Mouse (Mus musculus): ENCODE measurements around the gene Skil. TPM values are rescaled to one million over a fixed set of nuclear protein-coding genes. Genes with fewer than 3 reads are reported as not detected.

Gene Skil
- 23.3 and 23.9 TPM in 2 replicates for polyA plus RNA-seq (2015; fragmentation: Nextera tagmentation; extraction: Ambion mirVana)

DNA sequence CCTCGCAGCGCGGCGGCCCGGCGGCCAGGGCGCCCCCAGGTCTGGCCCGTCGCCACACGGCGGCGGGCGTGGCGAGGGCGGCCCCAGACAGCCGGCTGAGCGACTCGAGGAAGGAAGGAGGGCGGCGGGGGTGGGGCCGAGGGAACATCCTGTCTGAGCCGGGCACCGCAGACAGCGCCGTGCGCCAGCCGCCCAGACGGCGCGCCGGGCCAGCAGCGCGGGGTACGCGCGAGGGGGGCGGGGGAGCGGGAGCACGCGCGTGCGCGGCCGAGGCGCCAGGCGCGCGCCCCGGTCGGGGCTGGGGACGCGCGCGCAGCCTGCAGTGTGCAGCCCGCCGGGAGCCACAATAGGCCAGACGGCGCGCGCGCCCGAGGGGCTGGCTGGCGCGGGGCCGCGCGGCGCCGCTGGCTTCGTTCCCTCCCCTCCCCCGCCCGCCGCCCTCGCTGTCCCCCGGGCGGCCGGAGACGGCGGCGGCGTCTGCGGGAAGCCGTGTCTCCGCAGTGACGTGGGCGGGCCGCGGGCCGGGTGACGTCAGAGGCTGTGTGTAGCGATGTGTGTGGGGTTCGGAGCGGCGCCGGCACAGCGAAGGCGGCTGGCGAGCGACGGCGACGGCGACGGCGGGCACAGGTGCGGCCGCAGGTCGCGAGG, at the start of gene Skil:
Gene Skil, plus strand, starts transcription at position 528 of the 648 bp plus-strand sequence.
- no peaks in the 10 kb centered on the region for H3K27me3 ChIP-seq
- peak; percentile 96 for ATAC-seq (ENCODE audit: low FRiP score, low read depth)
- no peaks in the 10 kb centered on the region for H3K36me3 ChIP-seq
- peak within 1 kb of the TSS; percentile 92 for H3K4me3 ChIP-seq
- under 1% methylated on average over 49 of the region's 109 CpGs for WGBS
- peaks cover 36% of the 10 kb centered on the region for H3K4me1 ChIP-seq (replicated peaks)
- no peaks in the 10 kb centered on the region for H3K9me3 ChIP-seq
- H3K27ac ChIP-seq (replicated peaks) = peak within 1 kb of the TSS; percentile 100
- peak within 1 kb of the TSS; percentile 82 for H3K9ac ChIP-seq
- peak within 1 kb of the TSS; percentile 91 for H3K4me2 ChIP-seq

GRCm38 (mm10) chr3:31047263-31047662, 47.6 kb upstream of the Skil start:
- no peaks in the 10 kb centered on the region for H3K4me1 ChIP-seq (replicated peaks)
- no peak overlapping the region for H3K4me3 ChIP-seq
- H3K27ac ChIP-seq (replicated peaks) = no peak overlapping the region
- no peak overlapping the region for H3K9ac ChIP-seq
- no peak for ATAC-seq (ENCODE audit: low FRiP score, low read depth)
- no peaks in the 10 kb centered on the region for H3K27me3 ChIP-seq
- H3K36me3 ChIP-seq = peaks cover 21% of the 10 kb centered on the region; the same call in 1 of the 2 replicates
- H3K9me3 ChIP-seq = no peaks in the 10 kb centered on the region
- 67% methylated on average over 3 of the region's 3 CpGs for WGBS
- no peak overlapping the region for H3K4me2 ChIP-seq

DNA sequence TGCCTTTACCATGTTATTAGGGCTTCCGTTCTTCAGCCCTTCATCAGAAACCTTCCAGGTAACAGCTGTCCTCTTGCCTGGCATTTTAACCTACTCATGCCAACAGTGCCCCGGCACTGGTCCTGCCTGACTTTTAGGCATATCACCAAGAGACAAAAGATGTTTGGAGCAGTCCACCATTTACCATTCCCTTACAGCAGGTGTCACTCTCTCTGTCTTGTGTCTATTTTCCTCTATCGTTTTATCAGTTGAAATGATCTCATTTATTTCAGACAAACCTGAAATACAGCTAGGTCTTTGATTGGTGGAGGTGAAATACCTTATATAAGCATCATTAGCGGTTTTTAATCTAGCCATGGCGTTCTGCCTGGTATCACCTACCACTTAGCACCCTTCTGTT, 45.8 kb upstream of the Skil start:
- WGBS = 92% methylated on average over 5 of the region's 5 CpGs
- H3K4me3 ChIP-seq = no peak overlapping the region
- H3K27me3 ChIP-seq = no peaks in the 10 kb centered on the region
- no peaks in the 10 kb centered on the region for H3K4me1 ChIP-seq (replicated peaks)
- H3K9ac ChIP-seq = no peak overlapping the region
- H3K4me2 ChIP-seq = no peak overlapping the region
- no peak overlapping the region for H3K27ac ChIP-seq (replicated peaks)
- H3K9me3 ChIP-seq = no peaks in the 10 kb centered on the region
- peaks cover 21% of the 10 kb centered on the region; the same call in 1 of the 2 replicates for H3K36me3 ChIP-seq
- no peak for ATAC-seq (ENCODE audit: low FRiP score, low read depth)

GRCm38 (mm10) chr3:31050375-31050774, 44.5 kb upstream of the Skil start:
- ATAC-seq (ENCODE audit: low FRiP score, low read depth) = peak; percentile 38; the same call in 1 of the 2 replicates
- Histone ChIP-seq H3K27ac (replicated peaks) (no peak overlapping the region), H3K4me2 (no peak overlapping the region)

DNA sequence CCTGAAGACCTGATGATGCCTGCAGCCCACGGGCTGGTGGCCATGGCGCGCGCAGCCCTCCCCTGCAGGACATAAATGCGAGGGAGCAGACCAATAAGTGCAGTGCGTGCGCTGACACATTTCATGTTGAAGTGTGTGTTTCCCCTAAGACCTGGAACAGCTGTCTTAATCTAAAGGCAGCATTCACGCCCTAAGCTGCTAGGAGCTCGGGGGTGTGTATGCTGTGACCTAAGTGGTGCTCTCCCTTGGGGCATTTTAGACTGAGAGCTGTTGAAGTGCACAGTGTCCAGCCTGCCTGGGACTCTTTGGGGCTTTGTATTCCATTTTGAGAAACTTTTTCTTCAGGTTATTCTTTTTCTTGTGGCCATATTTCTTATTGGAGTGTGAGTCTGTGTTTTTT, 43.1 kb upstream of the Skil start:
- Histone ChIP-seq H3K36me3 (peaks cover 18% of the 10 kb centered on the region; the same call in 1 of the 2 replicates), H3K4me2 (no peak overlapping the region), H3K27ac (replicated peaks) (no peak overlapping the region), H3K4me3 (no peak overlapping the region), H3K4me1 (replicated peaks) (peaks cover 7% of the 10 kb centered on the region; the same call in 1 of the 2 replicates), H3K27me3 (no peaks in the 10 kb centered on the region), H3K9me3 (no peaks in the 10 kb centered on the region), H3K9ac (no peak overlapping the region)
- ATAC-seq (ENCODE audit: low FRiP score, low read depth) = no peak
- WGBS = 83% methylated on average over 9 of the region's 9 CpGs

More at GRCm38 (mm10) chr3:31050375-31050774, 44.5 kb upstream of the Skil start:
- Histone ChIP-seq H3K36me3 (peaks cover 18% of the 10 kb centered on the region; the same call in 1 of the 2 replicates), H3K9me3 (no peaks in the 10 kb centered on the region), H3K27me3 (no peaks in the 10 kb centered on the region), H3K4me3 (no peak overlapping the region), H3K9ac (no peak overlapping the region), H3K4me1 (replicated peaks) (no peaks in the 10 kb centered on the region)
- WGBS = 59% methylated on average over 7 of the region's 7 CpGs

DNA sequence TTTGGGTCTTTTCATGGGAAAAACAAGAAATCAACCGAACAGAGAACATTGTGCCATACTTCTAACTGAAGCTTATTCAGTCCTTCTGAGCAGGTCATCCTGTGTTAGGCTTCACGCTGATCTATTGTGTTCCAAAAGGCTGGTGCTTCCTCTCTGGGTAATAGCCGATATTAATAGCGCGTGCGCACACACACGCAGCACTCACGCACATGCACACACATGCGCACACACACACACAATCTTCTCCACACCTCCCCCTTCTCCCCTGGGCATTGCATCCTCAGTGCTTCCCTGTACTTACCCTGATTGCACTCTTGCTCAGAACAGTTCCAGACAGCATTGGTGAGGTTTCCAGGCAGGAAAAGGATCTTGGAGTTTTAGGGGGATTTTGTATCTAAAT, 41.7 kb upstream of the Skil start:
- Histone ChIP-seq H3K9ac (no peak overlapping the region), H3K36me3 (peaks cover 18% of the 10 kb centered on the region; the same call in 1 of the 2 replicates), H3K27ac (replicated peaks) (no peak overlapping the region), H3K4me3 (no peak overlapping the region), H3K4me2 (no peak overlapping the region), H3K27me3 (no peaks in the 10 kb centered on the region), H3K9me3 (no peaks in the 10 kb centered on the region), H3K4me1 (replicated peaks) (peaks cover 12% of the 10 kb centered on the region; the same call in 1 of the 2 replicates)
- ATAC-seq (ENCODE audit: low FRiP score, low read depth) = no peak
- 88% methylated on average over 9 of the region's 9 CpGs for whole genome bisulfite sequencing

DNA sequence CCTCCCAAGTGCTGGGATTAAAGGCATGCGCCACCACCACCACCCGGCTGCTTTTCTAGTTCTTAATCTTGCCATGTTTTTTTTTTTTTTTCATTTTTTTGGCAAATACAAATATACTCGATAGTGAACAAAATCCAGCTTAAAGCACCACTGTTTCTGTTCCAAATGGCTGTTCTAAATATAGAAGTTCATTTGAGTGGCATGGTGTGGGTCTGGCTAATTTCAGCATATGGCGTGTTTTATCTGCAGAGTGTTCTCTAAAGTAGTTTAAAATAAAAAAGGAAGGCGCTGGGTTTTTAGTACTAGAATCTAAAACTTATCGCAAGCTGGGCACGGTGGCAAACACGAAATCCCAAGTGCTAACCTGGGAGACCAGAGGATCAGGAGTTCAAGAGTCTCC, 40.0 kb upstream of the Skil start:
- no peaks in the 10 kb centered on the region for H3K27me3 ChIP-seq
- peaks cover 12% of the 10 kb centered on the region; the same call in 1 of the 2 replicates for H3K4me1 ChIP-seq (replicated peaks)
- no peak overlapping the region for H3K9ac ChIP-seq
- H3K27ac ChIP-seq (replicated peaks) = no peak overlapping the region
- 96% methylated on average over 8 of the region's 8 CpGs for WGBS
- H3K4me3 ChIP-seq = no peak overlapping the region
- ATAC-seq (ENCODE audit: low FRiP score, low read depth) = no peak
- no peak overlapping the region for H3K4me2 ChIP-seq
- no peaks in the 10 kb centered on the region for H3K9me3 ChIP-seq
- H3K36me3 ChIP-seq = peaks cover 10% of the 10 kb centered on the region; the same call in 1 of the 2 replicates

- Histone ChIP-seq H3K36me3 (peaks cover 5% of the 10 kb centered on the region; the same call in 1 of the 2 replicates), H3K9ac (no peak overlapping the region), H3K9me3 (no peaks in the 10 kb centered on the region), H3K4me2 (peak overlapping the region; percentile 52), H3K4me3 (peak overlapping the region; percentile 34), H3K4me1 (replicated peaks) (peaks cover 12% of the 10 kb centered on the region; the same call in 1 of the 2 replicates), H3K27me3 (no peaks in the 10 kb centered on the region), H3K27ac (replicated peaks) (no peak overlapping the region; the same call in 1 of the 2 replicates)
- WGBS = 28% methylated on average over 17 of the region's 17 CpGs
- peak; percentile 50; the same call in 1 of the 2 replicates for ATAC-seq (ENCODE audit: low FRiP score, low read depth)
Measured at GRCm38 (mm10) chr3:31056047-31056650, 38.7 kb upstream of the Skil start.

DNA sequence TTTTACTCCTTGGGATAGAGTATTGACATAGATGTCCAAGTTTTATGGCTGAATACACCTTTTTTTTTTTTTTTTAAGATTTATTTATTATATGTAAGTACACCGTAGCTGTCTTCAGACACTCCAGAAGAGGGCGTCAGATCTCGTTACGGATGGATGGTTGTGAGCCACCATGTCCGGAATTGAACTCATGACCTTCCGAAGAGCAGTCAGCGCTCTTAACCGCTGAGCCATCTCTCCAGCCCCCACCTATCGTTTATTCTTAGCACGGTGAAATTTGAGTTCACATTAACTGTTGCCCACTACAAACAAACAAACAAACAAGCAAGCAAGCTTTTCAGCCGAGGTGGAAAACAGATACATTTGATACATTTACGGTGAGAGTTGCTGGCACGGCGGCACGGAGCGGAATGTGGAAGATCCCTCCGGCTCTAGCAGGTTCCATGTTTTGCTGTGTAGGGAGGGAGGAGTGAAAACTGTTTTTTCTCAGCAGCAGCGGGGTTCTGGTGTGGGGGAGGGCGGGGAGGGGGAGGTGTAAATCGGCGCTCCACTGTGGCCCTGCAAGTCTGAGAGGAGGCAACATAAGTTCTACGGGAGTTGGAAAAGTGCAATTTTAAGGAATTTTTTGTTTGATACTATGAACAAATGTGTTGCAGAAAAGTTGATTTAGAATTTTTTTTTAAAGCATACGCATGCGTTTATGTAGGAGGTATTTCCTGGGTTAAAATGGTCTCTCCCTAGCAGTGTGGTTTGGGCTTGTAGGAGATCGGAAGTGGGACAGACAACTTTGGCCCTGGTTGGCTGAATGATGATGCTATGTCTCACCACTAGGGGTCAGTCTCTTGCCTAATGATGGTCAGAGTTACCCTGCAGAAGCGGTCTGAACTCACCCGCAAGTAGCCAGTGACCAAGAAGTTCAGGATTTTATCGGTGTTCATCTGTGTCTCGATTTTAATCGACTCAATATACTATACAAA, 37.9 kb upstream of the Skil start:
- H3K36me3 ChIP-seq = no peaks in the 10 kb centered on the region
- ATAC-seq (ENCODE audit: low FRiP score, low read depth) = peak; percentile 93
- peak overlapping the region; percentile 34 for H3K4me3 ChIP-seq
- peak overlapping the region; percentile 52 for H3K4me2 ChIP-seq
- H3K4me1 ChIP-seq (replicated peaks) = peaks cover 12% of the 10 kb centered on the region; the same call in 1 of the 2 replicates
- H3K27me3 ChIP-seq = no peaks in the 10 kb centered on the region
- WGBS = 5% methylated on average over 30 of the region's 30 CpGs
- H3K9ac ChIP-seq = no peak overlapping the region
- peak overlapping the region; percentile 66; the same call in 1 of the 2 replicates for H3K27ac ChIP-seq (replicated peaks)
- no peaks in the 10 kb centered on the region for H3K9me3 ChIP-seq

- H3K36me3 ChIP-seq = no peaks in the 10 kb centered on the region
- H3K27ac ChIP-seq (replicated peaks) = no peak overlapping the region
- no peak overlapping the region for H3K4me3 ChIP-seq
- peaks cover 12% of the 10 kb centered on the region; the same call in 1 of the 2 replicates for H3K4me1 ChIP-seq (replicated peaks)
- no peaks in the 10 kb centered on the region for H3K9me3 ChIP-seq
- H3K4me2 ChIP-seq = no peak overlapping the region
- H3K27me3 ChIP-seq = no peaks in the 10 kb centered on the region
- ATAC-seq (ENCODE audit: low FRiP score, low read depth) = no peak
- 82% methylated on average over 8 of the region's 8 CpGs for WGBS
- H3K9ac ChIP-seq = no peak overlapping the region
Measured at GRCm38 (mm10) chr3:31060745-31061102, 34.1 kb upstream of the Skil start.

DNA sequence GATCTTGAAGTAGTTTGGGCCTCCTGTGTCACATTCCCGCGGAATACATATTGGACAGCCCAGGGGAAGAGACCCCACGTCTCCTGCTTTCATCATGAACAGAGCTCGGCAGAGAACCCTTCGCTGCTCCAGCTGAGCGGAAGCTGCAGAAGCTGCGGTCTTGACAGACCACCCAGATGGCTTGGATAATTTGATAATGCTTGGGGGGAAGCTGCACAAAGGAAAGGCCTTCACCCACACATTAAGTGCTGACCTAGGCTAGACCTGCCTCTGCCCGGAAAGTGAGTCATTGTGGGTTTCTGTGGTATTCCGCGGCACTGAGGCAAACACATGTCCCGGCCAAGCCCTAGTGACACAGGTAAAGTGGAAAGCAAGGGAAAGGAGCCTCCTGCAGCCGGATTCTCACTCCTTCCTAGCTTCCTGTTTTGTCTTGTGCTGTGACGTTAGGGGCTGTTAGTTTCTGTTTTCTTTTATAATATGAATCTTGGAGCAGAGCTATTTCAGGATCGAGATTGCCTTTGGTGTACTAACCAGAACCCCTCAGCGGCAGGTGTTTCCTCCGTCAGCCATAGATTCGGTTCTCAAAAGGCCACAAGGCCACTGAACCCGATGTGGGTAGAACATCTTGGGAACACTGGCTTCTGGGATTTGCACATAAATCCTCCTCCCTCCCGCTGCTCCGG, 33.6 kb upstream of the Skil start:
- Histone ChIP-seq H3K27ac (replicated peaks) (no peak overlapping the region), H3K4me2 (no peak overlapping the region), H3K4me1 (replicated peaks) (peaks cover 9% of the 10 kb centered on the region; the same call in 1 of the 2 replicates), H3K4me3 (no peak overlapping the region), H3K9me3 (no peaks in the 10 kb centered on the region), H3K36me3 (no peaks in the 10 kb centered on the region), H3K27me3 (no peaks in the 10 kb centered on the region), H3K9ac (no peak overlapping the region)
- no peak for ATAC-seq (ENCODE audit: low FRiP score, low read depth)
- 64% methylated on average over 20 of the region's 20 CpGs for WGBS
